Mouse (Mus musculus) embryonic facial prominence, embryonic 12.5 days (tissue): ENCODE results near the gene Tomm22. TPM values are rescaled to one million over a fixed set of nuclear protein-coding genes. Genes with fewer than 3 reads are reported as not detected.

Experiments used
- ATAC-seq: fragments of 200-750 bp; cut with Nextera tagmentation; 2 replicates; pipeline ENCODE4 v1.8.0; 2017; ENCODE audit not compliant: insufficient number of reproducible peaks, insufficient read depth, low FRiP score, low TSS enrichment
- H3K27ac ChIP-seq: fragments of 300-500 bp; sonication (generic); 2 replicates; pipeline ENCODE4 v1.5.1; 2016; ENCODE audit warnings: mild to moderate bottlenecking
- H3K27me3 ChIP-seq: fragments of 300-500 bp; sonication (generic); 2 replicates; pipeline ENCODE4 v1.6.1; 2016; ENCODE audit warnings: mild to moderate bottlenecking, moderate library complexity
- H3K36me3 ChIP-seq: fragments of 300-500 bp; sonication (generic); 2 replicates; pipeline ENCODE4 v1.6.1; 2016; ENCODE audit warnings: mild to moderate bottlenecking
- H3K4me1 ChIP-seq: fragments of 300-500 bp; sonication (generic); 2 replicates; pipeline ENCODE4 v1.6.1; 2016
- H3K4me2 ChIP-seq: fragments of 300-500 bp; sonication (generic); replicated peaks from 2 replicates; pipeline ENCODE4 v1.6.1; 2016; ENCODE audit warnings: mild to moderate bottlenecking, moderate library complexity
- H3K4me3 ChIP-seq: fragments of 300-500 bp; sonication (generic); 2 replicates; pipeline ENCODE4 v1.5.1; 2016; ENCODE audit warnings: mild to moderate bottlenecking
- H3K9ac ChIP-seq: fragments of 300-500 bp; sonication (generic); 2 replicates; pipeline ENCODE4 v1.6.1; 2016; ENCODE audit warnings: mild to moderate bottlenecking, moderate library complexity
- H3K9me3 ChIP-seq: fragments of 300-500 bp; sonication (generic); 2 replicates; pipeline ENCODE4 v1.6.1; 2016; ENCODE audit warnings: mild to moderate bottlenecking, moderate library complexity
- WGBS: fragments of 180-500 bp; shearing (Covaris S2); methylation state at CpG from one replicate; pipeline ENCODE4 v1.1.7; 2016; 5-methylcytosine and 5-hydroxymethylcytosine counted together
- polyA plus RNA-seq: library from polyadenylated mRNA; unstranded; fragments of >200 nt; fragmentation: Nextera tagmentation; extraction: Ambion mirVana; gene quantifications from 2 replicates; pipeline ENCODE4 v1.2.1, GENCODE M21; 2016

Tomm22 gene
- polyA plus RNA-seq, 1 experiment from 2014 or later: 235 TPM

GRCm38 (mm10) chr15:79697011-79697410 is 26.4 kb downstream of the Tomm22 start:
- no peak overlapping the region for H3K9ac ChIP-seq
- H3K36me3 ChIP-seq: peaks cover 16% of the 10 kb centered on the region; the same call in 1 of the 2 replicates
- no peaks in the 10 kb centered on the region for H3K27me3 ChIP-seq
- no peak overlapping the region for H3K4me2 ChIP-seq
- H3K4me1 ChIP-seq: peaks cover 15% of the 10 kb centered on the region
- no peaks in the 10 kb centered on the region for H3K9me3 ChIP-seq
- ATAC-seq: no peak
- H3K27ac ChIP-seq: no peak overlapping the region
- 81% methylated on average over 6 of the region's 6 CpGs for WGBS
- no peak overlapping the region for H3K4me3 ChIP-seq

GRCm38 (mm10) chr15:79697558-79698187 is 27.0 kb downstream of the Tomm22 start:
- Histone ChIP-seq H3K4me3 (no peak overlapping the region), H3K27ac (no peak overlapping the region)
- 86% methylated on average over 9 of the region's 9 CpGs for WGBS

GRCm38 (mm10) chr15:79706603-79707214 is 36.0 kb downstream of the Tomm22 start:
- WGBS: 84% methylated on average over 17 of the region's 17 CpGs
- no peak overlapping the region for H3K4me3 ChIP-seq

More at GRCm38 (mm10) chr15:79697558-79698187, 27.0 kb downstream of the Tomm22 start:
- no peaks in the 10 kb centered on the region for H3K27me3 ChIP-seq
- no peak for ATAC-seq
- H3K36me3 ChIP-seq: peaks cover 16% of the 10 kb centered on the region; the same call in 1 of the 2 replicates
- H3K4me2 ChIP-seq: no peak overlapping the region
- peaks cover 9% of the 10 kb centered on the region for H3K4me1 ChIP-seq
- no peak overlapping the region for H3K9ac ChIP-seq
- no peaks in the 10 kb centered on the region for H3K9me3 ChIP-seq

GRCm38 (mm10) chr15:79708229-79708822 is 37.7 kb downstream of the Tomm22 start:
- no peak for ATAC-seq
- Histone ChIP-seq H3K4me3 (no peak overlapping the region), H3K27me3 (no peaks in the 10 kb centered on the region), H3K9ac (no peak overlapping the region), H3K4me2 (no peak overlapping the region), H3K27ac (no peak overlapping the region), H3K9me3 (no peaks in the 10 kb centered on the region), H3K4me1 (no peaks in the 10 kb centered on the region), H3K36me3 (peaks cover 65% of the 10 kb centered on the region)
- 83% methylated on average over 5 of the region's 5 CpGs for WGBS

More at GRCm38 (mm10) chr15:79706603-79707214, 36.0 kb downstream of the Tomm22 start:
- Histone ChIP-seq H3K9ac (no peak overlapping the region), H3K27me3 (no peaks in the 10 kb centered on the region), H3K27ac (no peak overlapping the region), H3K4me1 (no peaks in the 10 kb centered on the region), H3K36me3 (peaks cover 49% of the 10 kb centered on the region), H3K9me3 (no peaks in the 10 kb centered on the region), H3K4me2 (no peak overlapping the region)
- no peak for ATAC-seq

GRCm38 (mm10) chr15:79715646-79716045 is 45.0 kb downstream of the Tomm22 start:
- WGBS: 88% methylated on average over 7 of the region's 7 CpGs
- H3K9ac ChIP-seq: no peak overlapping the region
- H3K9me3 ChIP-seq: no peaks in the 10 kb centered on the region
- H3K4me1 ChIP-seq: no peaks in the 10 kb centered on the region
- no peak overlapping the region for H3K4me2 ChIP-seq
- H3K27ac ChIP-seq: no peak overlapping the region
- ATAC-seq: no peak
- peaks cover 97% of the 10 kb centered on the region for H3K36me3 ChIP-seq
- H3K4me3 ChIP-seq: no peak overlapping the region
- H3K27me3 ChIP-seq: no peaks in the 10 kb centered on the region

GRCm38 (mm10) chr15:79716710-79717109 is 46.0 kb downstream of the Tomm22 start:
- Histone ChIP-seq H3K9ac (no peak overlapping the region), H3K36me3 (peaks cover 96% of the 10 kb centered on the region)
- 88% methylated on average over 6 of the region's 6 CpGs for WGBS

GRCm38 (mm10) chr15:79720267-79720666 is 49.6 kb downstream of the Tomm22 start:
- Histone ChIP-seq H3K36me3 (peaks cover 77% of the 10 kb centered on the region), H3K4me2 (no peak overlapping the region), H3K9ac (no peak overlapping the region), H3K27ac (no peak overlapping the region), H3K9me3 (no peaks in the 10 kb centered on the region), H3K4me1 (no peaks in the 10 kb centered on the region; the same call in 1 of the 2 replicates), H3K27me3 (no peaks in the 10 kb centered on the region), H3K4me3 (no peak overlapping the region)
- no peak for ATAC-seq
- WGBS: 83% methylated on average over 8 of the region's 8 CpGs

More at GRCm38 (mm10) chr15:79716710-79717109, 46.0 kb downstream of the Tomm22 start:
- no peaks in the 10 kb centered on the region for H3K27me3 ChIP-seq
- no peaks in the 10 kb centered on the region for H3K9me3 ChIP-seq
- H3K4me1 ChIP-seq: no peaks in the 10 kb centered on the region; the same call in 1 of the 2 replicates
- no peak overlapping the region for H3K4me2 ChIP-seq
- no peak for ATAC-seq
- H3K27ac ChIP-seq: no peak overlapping the region
- H3K4me3 ChIP-seq: no peak overlapping the region

- Histone ChIP-seq H3K9me3 (no peaks in the 10 kb centered on the region), H3K9ac (no peak overlapping the region), H3K27me3 (no peaks in the 10 kb centered on the region), H3K36me3 (peaks cover 77% of the 10 kb centered on the region), H3K4me1 (no peaks in the 10 kb centered on the region; the same call in 1 of the 2 replicates), H3K4me2 (no peak overlapping the region), H3K4me3 (no peak overlapping the region), H3K27ac (no peak overlapping the region; the same call in 1 of the 2 replicates)
- ATAC-seq: no peak
- 80% methylated on average over 4 of the region's 4 CpGs for WGBS
Measured at GRCm38 (mm10) chr15:79720796-79721195, 50.1 kb downstream of the Tomm22 start.

Other genes starting within 250 kb of the Tomm22 start
- gene Csnk1e, start 215.3 kb upstream of the Tomm22 start, polyA plus RNA-seq: 148 and 160 TPM in 2 replicates
- 0.10 TPM in 1 of 2 replicates, not detected in the other for gene Kcnj4, start 165.6 kb upstream of the Tomm22 start, polyA plus RNA-seq
- 41.5 and 42.0 TPM in 2 replicates for gene Kdelr3, start 154.4 kb upstream of the Tomm22 start, polyA plus RNA-seq
- 72.0 and 73.1 TPM in 2 replicates for gene Ddx17, start 124.1 kb upstream of the Tomm22 start, polyA plus RNA-seq
- 1.3 and 1.5 TPM in 2 replicates for gene Dmc1, start 65.8 kb upstream of the Tomm22 start, polyA plus RNA-seq
- gene Fam227a, start 11.9 kb upstream of the Tomm22 start, polyA plus RNA-seq: 2.6 and 2.9 TPM in 2 replicates
- 59.9 and 60.3 TPM in 2 replicates for gene Cby1, start 11.7 kb upstream of the Tomm22 start, polyA plus RNA-seq
- 30.1 and 32.7 TPM in 2 replicates for gene Josd1, start 17.1 kb downstream of the Tomm22 start, polyA plus RNA-seq
- gene Gtpbp1, start 20.0 kb downstream of the Tomm22 start, polyA plus RNA-seq: 41.5 and 43.6 TPM in 2 replicates
- gene Sun2, start 71.7 kb downstream of the Tomm22 start, polyA plus RNA-seq: 6.0 and 6.2 TPM in 2 replicates
- gene Dnal4, start 107.0 kb downstream of the Tomm22 start, polyA plus RNA-seq: 69.9 and 70.3 TPM in 2 replicates
- gene Nptxr, start 133.9 kb downstream of the Tomm22 start, polyA plus RNA-seq: 4.1 and 4.6 TPM in 2 replicates
- gene Npcd, start 163.4 kb downstream of the Tomm22 start, polyA plus RNA-seq: 0.60 TPM in 1 of 2 replicates, not detected in the other
- gene Cbx6, start 163.8 kb downstream of the Tomm22 start, polyA plus RNA-seq: 31.5 and 32.6 TPM in 2 replicates
- gene Apobec3, start 220.8 kb downstream of the Tomm22 start, polyA plus RNA-seq: 8.4 and 10.0 TPM in 2 replicates